Mouse (Mus musculus): Measurements from ENCODE around the gene E4f1. TPM values are rescaled to one million over a fixed set of nuclear protein-coding genes. Genes with fewer than 3 reads are reported as not detected.
A peak's percentile ranks its signal among the peaks of the same experiment; 100 is the strongest.

E4f1 gene
- 36.2 and 42.9 TPM in 2 replicates for polyA plus RNA-seq (2016; fragmentation: Nextera tagmentation; extraction: Ambion mirVana)

DNA sequence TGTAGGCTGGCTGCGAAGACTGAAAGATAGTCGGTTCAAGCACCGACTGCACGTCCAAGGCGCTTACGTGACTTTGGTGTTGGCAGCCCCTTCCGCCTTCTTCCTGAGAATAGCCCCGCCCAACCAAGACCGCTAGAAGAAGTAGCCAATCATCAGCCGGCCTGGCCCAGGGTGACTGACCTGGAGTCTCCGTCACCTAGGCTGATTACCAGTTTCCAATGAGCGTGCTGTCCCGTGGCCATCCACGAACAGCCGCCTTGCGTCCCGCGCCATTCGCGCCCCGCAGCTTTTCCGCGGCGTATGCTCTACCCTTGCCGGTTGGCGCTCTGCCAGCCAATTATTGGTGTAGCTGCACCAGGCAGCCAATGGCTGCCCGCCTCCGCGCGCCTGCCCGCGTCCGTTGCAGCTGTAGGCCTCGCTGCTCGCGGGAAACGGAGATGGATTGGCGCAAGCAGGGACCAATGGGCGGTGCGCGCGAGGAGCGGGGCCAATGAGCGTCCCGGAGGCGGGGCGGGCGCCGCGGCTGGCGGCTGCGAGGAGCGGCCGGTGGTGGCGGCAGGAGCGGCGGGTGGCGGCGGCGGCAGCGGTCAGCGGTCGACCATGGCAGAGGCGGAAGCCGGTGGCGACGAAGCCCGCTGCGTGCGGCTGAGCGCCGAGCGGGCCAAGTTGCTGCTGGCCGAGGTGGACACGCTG, at the start of gene E4f1, which contains the start of gene Pgp:
E4f1 (minus strand) TSS at position 404 of the 693 bp plus-strand sequence.
Pgp (plus strand) TSS at position 483 of the 693 bp plus-strand sequence.
- Histone ChIP-seq H3K9me3 (replicated peaks) (no peaks in the 10 kb centered on the region), H3K36me3 (peaks cover 28% of the 10 kb centered on the region), H3K27ac (replicated peaks) (peak within 1 kb of the TSS; percentile 93), H3K27me3 (ENCODE audit: low read depth, poor library complexity, severe bottlenecking) (no peaks in the 10 kb centered on the region), H3K4me1 (peaks cover 26% of the 10 kb centered on the region), H3K4me3 (peak within 1 kb of the TSS; percentile 95)
- under 1% methylated on average over 75 of the region's 75 CpGs for WGBS
- DNase-seq (ENCODE audit: low spot score), result peak; percentile 98

DNA sequence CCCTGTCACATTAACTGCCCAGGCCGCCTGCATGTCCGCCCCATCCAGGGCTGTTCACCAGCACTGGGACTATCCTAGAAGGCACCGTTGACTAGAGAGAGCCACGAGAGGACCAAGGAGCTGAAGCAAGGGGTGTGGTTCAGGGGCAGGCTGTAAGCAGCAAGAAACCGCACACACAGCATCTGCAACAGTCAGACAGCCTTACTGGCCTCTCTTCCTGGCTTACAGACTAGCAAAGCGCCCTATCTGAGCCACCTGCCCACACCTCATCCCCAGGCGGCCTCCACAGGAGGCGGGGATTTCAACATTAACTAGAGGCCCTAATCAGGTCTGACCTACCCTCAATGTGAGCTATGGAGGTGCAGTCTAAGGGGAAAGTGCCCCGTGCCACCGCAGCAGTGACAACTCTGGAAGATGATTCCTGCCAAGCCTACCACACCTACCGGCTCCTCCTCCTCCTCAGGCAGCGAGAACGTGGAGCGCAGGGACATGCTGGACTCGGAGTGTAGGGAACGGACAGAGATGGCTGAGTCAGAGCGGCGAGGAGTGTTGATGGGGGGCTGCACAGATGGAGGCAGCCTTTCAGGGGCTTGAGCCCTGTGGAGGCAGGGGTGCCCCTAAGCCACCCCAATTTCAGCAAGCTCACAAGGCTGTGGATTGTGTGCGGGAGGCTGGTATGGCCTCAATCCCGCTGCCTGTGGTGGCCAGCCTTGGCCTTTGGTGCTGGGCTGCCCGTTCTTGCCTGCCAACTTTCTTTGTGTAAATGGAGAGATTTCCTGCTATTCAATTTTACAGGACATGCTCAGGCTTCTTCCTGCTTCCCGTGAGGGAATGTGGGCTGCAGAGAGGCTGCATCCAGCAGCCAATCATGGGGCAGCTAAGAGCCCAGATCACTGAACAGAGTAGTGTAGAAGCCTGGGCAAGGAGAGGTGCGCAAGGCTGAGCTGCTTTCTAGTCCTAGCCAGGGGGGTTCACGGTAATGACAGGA, 44.5 kb upstream of the E4f1 start:
- Histone ChIP-seq H3K4me1 (no peaks in the 10 kb centered on the region), H3K27ac (replicated peaks) (peak overlapping the region; percentile 23; the same call in 1 of the 2 replicates), H3K36me3 (peaks cover 99% of the 10 kb centered on the region), H3K9me3 (replicated peaks) (no peaks in the 10 kb centered on the region), H3K4me3 (no peak overlapping the region; the same call in 1 of the 2 replicates), H3K27me3 (ENCODE audit: low read depth, poor library complexity, severe bottlenecking) (no peaks in the 10 kb centered on the region)
- DNase-seq (ENCODE audit: low spot score), result no peak
- 89% methylated on average over 24 of the region's 24 CpGs for WGBS

DNA sequence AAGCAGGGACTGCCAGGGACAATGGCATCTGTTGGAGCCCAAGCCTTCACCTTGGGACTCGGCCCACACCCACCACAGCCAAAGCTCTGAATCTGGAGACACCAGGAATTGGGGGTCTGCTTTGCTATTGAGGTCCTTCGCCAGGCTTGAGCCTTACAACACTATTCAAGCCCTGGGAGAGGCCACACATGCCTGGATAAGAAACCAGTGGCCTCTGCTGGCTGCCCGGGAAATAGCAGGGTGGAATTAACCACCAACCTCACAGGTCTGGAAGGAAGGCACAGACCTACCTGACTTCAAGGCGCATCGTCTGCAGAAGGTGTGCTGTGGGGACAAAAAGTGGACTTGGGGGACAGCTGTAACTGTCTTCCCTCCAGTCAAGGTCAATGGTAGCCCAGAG, 43.5 kb upstream of the E4f1 start:
- peaks cover 100% of the 10 kb centered on the region for H3K36me3 ChIP-seq
- no peak overlapping the region for H3K27ac ChIP-seq (replicated peaks)
- 64% methylated on average over 5 of the region's 5 CpGs for WGBS
- H3K27me3 ChIP-seq (ENCODE audit: low read depth, poor library complexity, severe bottlenecking), result no peaks in the 10 kb centered on the region
- H3K4me1 ChIP-seq, result no peaks in the 10 kb centered on the region
- DNase-seq (ENCODE audit: low spot score), result no peak
- no peaks in the 10 kb centered on the region for H3K9me3 ChIP-seq (replicated peaks)
- H3K4me3 ChIP-seq, result no peak overlapping the region

DNA sequence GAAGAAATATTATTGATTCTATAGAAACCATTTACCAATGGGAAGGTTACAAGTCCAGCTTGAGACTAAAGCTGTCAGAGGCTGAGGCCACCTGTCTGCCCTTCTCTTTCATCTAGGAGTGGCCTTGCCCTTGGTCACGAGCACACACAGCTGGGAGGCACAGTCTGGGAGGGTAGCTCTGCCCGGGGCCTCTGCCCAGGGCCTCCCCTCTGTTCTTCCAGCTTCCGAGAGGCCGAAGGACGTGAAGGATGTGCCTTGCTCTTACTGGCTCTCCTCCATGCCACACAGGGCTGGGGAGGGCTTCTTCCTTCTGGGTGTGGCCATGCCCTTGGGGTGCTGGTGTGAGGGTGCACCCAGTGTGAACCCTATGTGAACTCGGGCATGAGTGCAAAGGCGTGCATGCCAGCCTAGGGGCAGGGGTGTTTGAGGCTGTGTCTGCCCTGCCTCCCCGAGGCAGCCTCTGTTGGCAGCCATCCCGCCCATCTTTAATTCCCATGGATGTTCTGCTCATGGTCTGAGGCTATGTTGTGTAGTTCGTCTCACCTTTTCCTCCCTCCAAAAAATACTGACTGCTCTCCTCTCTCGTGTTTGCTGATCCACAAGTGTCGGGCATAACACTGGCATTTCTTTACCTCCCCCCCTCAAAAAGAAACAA, 37.8 kb upstream of the E4f1 start:
- no peak overlapping the region for H3K27ac ChIP-seq (replicated peaks)
- H3K36me3 ChIP-seq, result peaks cover 97% of the 10 kb centered on the region
- 85% methylated on average over 12 of the region's 12 CpGs for WGBS
- peaks cover 17% of the 10 kb centered on the region for H3K4me1 ChIP-seq
- no peaks in the 10 kb centered on the region for H3K9me3 ChIP-seq (replicated peaks)
- H3K4me3 ChIP-seq, result no peak overlapping the region
- H3K27me3 ChIP-seq (ENCODE audit: low read depth, poor library complexity, severe bottlenecking), result peaks cover 14% of the 10 kb centered on the region; the same call in 1 of the 2 replicates
- DNase-seq (ENCODE audit: low spot score), result no peak

DNA sequence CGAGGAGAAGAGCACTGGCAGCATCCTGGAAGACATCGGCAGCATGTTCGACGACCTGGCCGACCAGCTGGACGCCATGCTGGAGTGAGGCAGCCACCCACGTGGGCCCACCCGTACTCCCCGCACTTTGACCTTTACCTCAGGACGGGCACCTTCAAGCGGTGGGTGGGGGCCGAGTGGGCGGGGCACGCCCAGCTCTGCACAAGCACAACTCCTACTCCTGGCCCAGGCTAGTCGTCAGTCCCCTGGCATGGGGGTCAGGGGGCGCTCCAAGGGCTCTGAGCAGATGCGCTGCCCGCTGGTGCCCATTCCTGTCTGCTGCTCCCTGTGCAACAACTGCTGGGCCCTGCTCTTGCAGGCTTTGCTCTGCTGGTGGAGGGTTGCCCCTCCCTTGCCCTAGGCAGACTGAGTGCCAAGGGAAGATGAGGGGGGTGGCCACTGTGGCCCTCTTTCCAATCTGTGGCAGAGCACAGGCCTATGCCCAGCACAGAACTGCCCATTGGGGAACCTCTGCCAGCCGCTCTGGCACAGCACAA, 37.1 kb upstream of the E4f1 start:
- no peak overlapping the region for H3K4me3 ChIP-seq
- 51% methylated on average over 19 of the region's 19 CpGs for WGBS
- no peak overlapping the region for H3K27ac ChIP-seq (replicated peaks)
- peaks cover 17% of the 10 kb centered on the region for H3K4me1 ChIP-seq
- no peak for DNase-seq (ENCODE audit: low spot score)
- H3K27me3 ChIP-seq (ENCODE audit: low read depth, poor library complexity, severe bottlenecking), result peaks cover 14% of the 10 kb centered on the region; the same call in 1 of the 2 replicates
- H3K9me3 ChIP-seq (replicated peaks), result no peaks in the 10 kb centered on the region
- peaks cover 97% of the 10 kb centered on the region for H3K36me3 ChIP-seq

DNA sequence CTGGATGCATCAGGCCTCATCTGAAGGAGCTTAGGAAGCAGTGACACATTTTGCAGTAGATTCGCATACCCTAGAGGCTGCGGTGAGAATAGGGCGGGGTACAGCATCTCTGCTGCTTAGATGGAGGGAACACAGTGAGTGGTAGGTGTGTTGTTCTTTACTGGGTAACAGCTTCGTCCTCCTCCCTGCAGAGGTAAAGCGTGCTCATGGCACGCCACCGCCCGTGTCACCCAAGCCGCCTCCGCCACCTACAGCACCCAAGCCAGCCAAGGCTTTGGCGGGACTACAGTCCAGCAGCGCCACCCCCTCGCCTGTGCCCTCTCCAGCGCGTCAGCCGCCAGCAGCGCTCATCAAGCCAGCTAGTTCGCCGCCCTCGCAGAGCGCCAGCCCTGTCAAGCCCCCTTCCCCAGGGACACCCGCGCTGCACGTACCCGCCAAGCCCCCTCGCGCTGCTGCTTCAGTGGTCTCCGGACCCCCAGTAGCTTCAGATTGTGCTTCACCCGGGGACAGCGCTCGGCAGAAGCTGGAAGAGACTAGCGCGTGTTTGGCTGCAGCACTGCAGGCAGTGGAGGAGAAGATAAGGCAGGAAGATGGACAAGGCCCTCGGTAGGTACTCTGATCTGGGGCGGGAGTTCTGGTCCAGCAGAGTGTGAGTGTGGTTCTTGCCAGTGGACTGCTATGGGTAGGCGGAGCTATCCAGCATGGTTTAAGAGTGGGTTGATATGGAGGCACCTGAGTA, 36.4 kb upstream of the E4f1 start:
- Histone ChIP-seq H3K27ac (replicated peaks) (no peak overlapping the region), H3K4me3 (peak overlapping the region; percentile 29), H3K27me3 (ENCODE audit: low read depth, poor library complexity, severe bottlenecking) (peaks cover 14% of the 10 kb centered on the region; the same call in 1 of the 2 replicates), H3K9me3 (replicated peaks) (no peaks in the 10 kb centered on the region), H3K36me3 (peaks cover 97% of the 10 kb centered on the region), H3K4me1 (peaks cover 17% of the 10 kb centered on the region)
- DNase-seq (ENCODE audit: low spot score), result no peak
- 23% methylated on average over 36 of the region's 36 CpGs for WGBS

DNA sequence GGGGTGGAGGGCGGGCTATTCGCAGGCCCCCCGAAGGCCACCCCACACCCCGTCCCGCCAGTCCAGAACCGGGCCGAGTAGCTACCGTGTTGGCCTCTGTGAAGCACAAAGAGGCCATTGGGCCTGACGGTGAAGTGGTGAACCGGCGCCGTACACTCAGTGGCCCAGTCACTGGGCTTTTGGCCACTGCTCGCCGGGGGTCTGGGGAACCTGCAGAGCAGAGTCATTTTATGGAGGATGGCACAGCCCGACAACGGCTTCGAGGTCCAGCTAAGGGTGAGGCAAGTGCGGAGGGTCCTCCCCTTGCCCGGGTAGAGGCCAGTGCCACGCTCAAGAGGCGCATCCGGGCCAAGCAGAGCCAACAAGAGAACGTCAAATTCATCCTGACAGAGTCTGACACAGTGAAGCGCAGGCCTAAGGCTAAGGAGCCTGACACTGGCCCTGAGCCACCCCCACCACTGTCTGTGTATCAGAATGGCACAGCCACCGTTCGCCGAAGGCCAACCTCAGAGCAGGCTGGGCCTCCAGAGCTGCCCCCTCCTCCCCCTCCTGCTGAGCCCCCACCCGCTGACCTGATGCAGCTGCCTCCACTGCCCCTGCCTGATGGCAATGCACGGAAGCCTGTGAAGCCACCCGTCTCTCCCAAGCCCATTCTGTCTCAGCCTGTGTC, 35.3 kb upstream of the E4f1 start:
- H3K27me3 ChIP-seq (ENCODE audit: low read depth, poor library complexity, severe bottlenecking), result peaks cover 14% of the 10 kb centered on the region; the same call in 1 of the 2 replicates
- 89% methylated on average over 30 of the region's 30 CpGs for WGBS
- H3K27ac ChIP-seq (replicated peaks), result no peak overlapping the region
- H3K4me1 ChIP-seq, result peaks cover 17% of the 10 kb centered on the region
- DNase-seq (ENCODE audit: low spot score), result no peak
- H3K36me3 ChIP-seq, result peaks cover 97% of the 10 kb centered on the region
- no peak overlapping the region for H3K4me3 ChIP-seq
- no peaks in the 10 kb centered on the region for H3K9me3 ChIP-seq (replicated peaks)

DNA sequence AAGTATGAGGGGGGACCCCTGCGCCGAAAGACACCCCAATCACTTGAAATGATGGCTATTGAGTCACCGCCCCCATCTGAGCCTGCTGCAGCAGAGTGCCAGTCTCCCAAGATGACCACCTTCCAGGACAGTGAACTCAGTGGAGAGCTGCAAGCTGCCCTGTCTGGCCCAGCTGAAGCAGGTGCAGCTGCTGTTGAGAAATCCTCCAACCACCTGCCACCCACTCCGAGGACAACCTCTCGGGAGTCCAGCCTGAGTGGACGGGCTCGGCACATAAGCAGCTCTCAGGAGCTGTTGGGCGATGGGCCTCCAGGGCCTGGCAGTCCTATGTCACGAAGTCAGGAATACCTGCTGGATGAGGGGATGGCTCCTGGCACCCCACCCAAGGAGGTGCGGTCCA, 34.0 kb upstream of the E4f1 start:
- H3K4me3 ChIP-seq, result no peak overlapping the region
- H3K27ac ChIP-seq (replicated peaks), result no peak overlapping the region
- no peak for DNase-seq (ENCODE audit: low spot score)
- WGBS, result 94% methylated on average over 10 of the region's 10 CpGs
- H3K9me3 ChIP-seq (replicated peaks), result no peaks in the 10 kb centered on the region
- peaks cover 14% of the 10 kb centered on the region; the same call in 1 of the 2 replicates for H3K27me3 ChIP-seq (ENCODE audit: low read depth, poor library complexity, severe bottlenecking)
- H3K36me3 ChIP-seq, result peaks cover 96% of the 10 kb centered on the region
- peaks cover 17% of the 10 kb centered on the region for H3K4me1 ChIP-seq

DNA sequence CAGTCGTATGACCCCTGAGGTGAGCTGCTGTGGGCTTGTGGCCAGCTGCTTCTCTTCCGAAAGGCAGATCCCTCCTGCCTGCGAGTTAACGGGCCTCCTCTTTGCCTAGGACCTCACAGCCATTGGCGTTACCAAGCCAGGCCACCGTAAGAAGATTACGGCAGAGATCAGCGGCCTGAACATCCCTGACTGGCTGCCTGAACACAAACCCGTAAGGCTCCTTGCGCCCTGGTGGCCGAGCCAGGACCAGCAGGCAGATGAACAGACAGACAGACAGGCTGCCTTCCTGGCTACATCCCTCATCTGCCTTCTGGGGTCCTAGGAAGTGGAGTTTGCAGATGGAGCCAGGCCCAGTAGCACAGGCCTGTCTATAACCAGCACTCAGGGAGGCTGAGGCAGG, 32.1 kb upstream of the E4f1 start:
- H3K4me1 ChIP-seq, result peaks cover 14% of the 10 kb centered on the region
- no peak overlapping the region for H3K27ac ChIP-seq (replicated peaks)
- peaks cover 10% of the 10 kb centered on the region; the same call in 1 of the 2 replicates for H3K27me3 ChIP-seq (ENCODE audit: low read depth, poor library complexity, severe bottlenecking)
- no peak for DNase-seq (ENCODE audit: low spot score)
- no peak overlapping the region for H3K4me3 ChIP-seq
- WGBS, result 35% methylated on average over 11 of the region's 11 CpGs
- peaks cover 95% of the 10 kb centered on the region for H3K36me3 ChIP-seq
- H3K9me3 ChIP-seq (replicated peaks), result no peaks in the 10 kb centered on the region

DNA sequence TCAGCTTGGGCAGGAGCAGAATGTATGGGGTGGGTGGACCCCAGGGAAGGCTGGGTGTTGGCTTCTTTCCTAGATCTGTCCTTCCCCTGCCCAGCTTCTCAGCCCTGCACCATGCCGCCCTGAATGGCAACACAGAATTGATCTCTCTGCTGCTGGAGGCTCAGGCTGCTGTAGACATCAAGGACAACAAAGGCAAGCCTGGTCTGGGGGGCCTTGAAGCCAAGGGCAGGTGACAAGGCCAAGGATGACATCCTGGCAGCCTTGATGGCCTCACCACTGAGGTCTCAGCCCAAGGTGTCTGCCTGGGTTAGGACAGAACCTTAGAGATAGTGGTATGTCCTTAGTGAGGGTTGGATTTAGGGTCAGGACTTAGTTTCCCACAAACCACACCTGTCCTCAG, 25.9 kb upstream of the E4f1 start:
- no peaks in the 10 kb centered on the region for H3K9me3 ChIP-seq (replicated peaks)
- H3K27me3 ChIP-seq (ENCODE audit: low read depth, poor library complexity, severe bottlenecking), result 0 out of 2 replicates have a peak, but pooled peaks cover under 1% of the 10 kb centered on the region
- peaks cover 9% of the 10 kb centered on the region; the same call in 1 of the 2 replicates for H3K4me1 ChIP-seq
- no peak overlapping the region for H3K4me3 ChIP-seq
- H3K36me3 ChIP-seq, result peaks cover 50% of the 10 kb centered on the region
- no peak overlapping the region for H3K27ac ChIP-seq (replicated peaks)
- DNase-seq (ENCODE audit: low spot score), result no peak
- WGBS, result 77% methylated on average over 1 of the region's 1 CpGs

DNA sequence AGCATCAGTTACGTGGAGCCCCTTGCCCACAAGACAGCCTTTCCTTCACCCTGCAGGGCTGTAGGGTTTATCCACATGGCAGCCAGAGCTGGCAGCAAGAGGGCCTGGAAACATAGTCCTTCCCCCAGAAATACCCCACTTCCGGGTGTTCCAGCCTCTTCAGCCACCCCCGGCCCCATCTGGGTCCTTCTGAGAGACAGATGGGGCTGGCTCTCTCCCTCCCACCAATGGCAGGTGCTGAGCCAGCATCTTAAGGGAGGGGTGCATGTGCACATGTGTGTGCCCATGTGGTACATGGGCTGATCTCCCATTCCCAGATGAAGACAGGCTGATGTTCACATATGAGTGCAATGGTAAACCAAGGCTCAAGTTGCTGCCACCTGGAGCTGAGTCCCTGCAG, 25.3 kb upstream of the E4f1 start:
- H3K27ac ChIP-seq (replicated peaks), result no peak overlapping the region
- H3K9me3 ChIP-seq (replicated peaks), result no peaks in the 10 kb centered on the region
- H3K4me3 ChIP-seq, result no peak overlapping the region
- peaks cover 14% of the 10 kb centered on the region for H3K4me1 ChIP-seq
- H3K27me3 ChIP-seq (ENCODE audit: low read depth, poor library complexity, severe bottlenecking), result peaks cover 5% of the 10 kb centered on the region; the same call in 1 of the 2 replicates
- 80% methylated on average over 3 of the region's 3 CpGs for WGBS
- DNase-seq (ENCODE audit: low spot score), result no peak
- peaks cover 45% of the 10 kb centered on the region for H3K36me3 ChIP-seq
